Mouse (Mus musculus): Measurements from ENCODE around the gene Cd276. TPM values are rescaled to one million over a fixed set of nuclear protein-coding genes. Genes with fewer than 3 reads are reported as not detected.
A peak's percentile ranks its signal among the peaks of the same experiment; 100 is the strongest.

The Cd276 gene
- total and polyA plus RNA-seq, 3 experiments = 0.55 to 1.3 (median 0.78) TPM

GRCm38 (mm10) chr9:58588657-58589056 lies 33.4 kb upstream of the Cd276 start:
- Histone ChIP-seq H3K4me2 (ENCODE audit: insufficient read depth, low read depth, poor library complexity, severe bottlenecking) (no peak overlapping the region), H3K79me2 (replicated peaks; ENCODE audit: control insufficient read depth, extremely low read depth, insufficient read depth, poor library complexity, severe bottlenecking) (peaks cover 33% of the 10 kb centered on the region), H3K9me3 (replicated peaks; ENCODE audit: low read length) (no peaks in the 10 kb centered on the region), H3K27ac (ENCODE audit: insufficient read depth, low read depth) (no peak overlapping the region), H3K36me3 (replicated peaks in 1 of 2; ENCODE audit: control insufficient read depth in 1 of 2, insufficient read depth in 1 of 2, low read length in 1 of 2) (peaks cover 0 to 8% of the 10 kb centered on the region in 2 experiments), H3K4me1 (ENCODE audit: control insufficient read depth in 1 of 2, insufficient read depth in 2 of 2) (peaks cover 2 to 65% of the 10 kb centered on the region in 2 experiments; a peak in 3 of 4 replicates), H3K9ac (ENCODE audit: insufficient read depth, low read depth) (no peak overlapping the region), H3K4me3 (replicated peaks in 1 of 3; ENCODE audit: low read depth in 2 of 3, low read length in 2 of 3, poor library complexity in 1 of 3) (no peak overlapping the region), H3K27me3 (replicated peaks) (no peaks in the 10 kb centered on the region)
- in situ Hi-C loops (cut with MboI; ENCODE audit: low pct_ligation_motif_present, low pct_unique_long_range_greater_than_20kb, low sequenced_read_pairs) (loop anchor here (10.0 kb wide), 1 partner anchor 66 kb away; no protein-coding TSS in a partner anchor), dilution Hi-C loops (cut with MboI; ENCODE audit: extremely low pct_ligation_motif_present, extremely low pct_unique_long_range_greater_than_20kb, low sequenced_read_pairs) (no loop called here)
- TF ChIP-seq POLR2AphosphoS2 (IDR thresholded peaks at IDR 0.05; ENCODE audit: low read depth, low read length) (no peak), TBP (conservative IDR thresholded peaks at IDR 0.05; ENCODE audit: low read depth, low read length) (no peak)
- DNase-seq (ENCODE audit: extremely low read depth) = no peak

- no peak for TF ChIP-seq TBP (conservative IDR thresholded peaks at IDR 0.05; ENCODE audit: low read depth, low read length)
- no peak for TF ChIP-seq MYC (IDR thresholded peaks at IDR 0.05; ENCODE audit: low read depth, low read length)
- TF ChIP-seq UBTF (IDR thresholded peaks at IDR 0.05; ENCODE audit: low read depth, low read length) = no peak
- TF ChIP-seq ELF1 (IDR thresholded peaks at IDR 0.05; ENCODE audit: low read depth, low read length) = no peak
- no peak for TF ChIP-seq NRF1 (IDR thresholded peaks at IDR 0.05; ENCODE audit: low read depth, low read length)
- no peak for TF ChIP-seq CHD1 (IDR thresholded peaks at IDR 0.05; ENCODE audit: low read depth, low read length)
- no peak for TF ChIP-seq ZNF384 (IDR thresholded peaks at IDR 0.05; ENCODE audit: low read depth, low read length)
- no peak for TF ChIP-seq CTCF (conservative IDR thresholded peaks at IDR 0.05 in 1 of 2, IDR thresholded peaks at IDR 0.05 in 1 of 2; ENCODE audit: low read depth in 2 of 2, low read length in 2 of 2)
- TF ChIP-seq SIN3A (IDR thresholded peaks at IDR 0.05; ENCODE audit: low read length) = no peak
- no peak for TF ChIP-seq GABPA (IDR thresholded peaks at IDR 0.05; ENCODE audit: insufficient replicate concordance, low read depth, low read length)
- TF ChIP-seq EP300 (IDR thresholded peaks at IDR 0.05; ENCODE audit: low read length) = no peak
- no peak for TF ChIP-seq USF2 (conservative IDR thresholded peaks at IDR 0.05; ENCODE audit: low read depth, low read length)
- no peak for TF ChIP-seq JUND (conservative IDR thresholded peaks at IDR 0.05; ENCODE audit: low read depth, low read length)
- no peak for TF ChIP-seq POLR2A (IDR thresholded peaks at IDR 0.05; ENCODE audit: low read depth, low read length)
- no peak for TF ChIP-seq E2F4 (IDR thresholded peaks at IDR 0.05; ENCODE audit: insufficient replicate concordance, low read depth, low read length)
- dilution Hi-C loops (cut with MboI; ENCODE audit: extremely low pct_ligation_motif_present, extremely low pct_unique_long_range_greater_than_20kb, low sequenced_read_pairs) (no loop called here), in situ Hi-C loops (cut with MboI; ENCODE audit: low pct_ligation_motif_present, low pct_unique_long_range_greater_than_20kb, low sequenced_read_pairs) (loop anchor here (10.0 kb wide), 1 partner anchor 70 kb away; no protein-coding TSS in a partner anchor)
- no peak overlapping the region for H3K4me2 ChIP-seq (ENCODE audit: insufficient read depth, low read depth, poor library complexity, severe bottlenecking)
- H3K4me3 ChIP-seq (replicated peaks in 1 of 3; ENCODE audit: low read depth in 2 of 3, low read length in 2 of 3, poor library complexity in 1 of 3) = peak overlapping the region in 1 of 3 experiments; percentile 93
- H3K9ac ChIP-seq (ENCODE audit: insufficient read depth, low read depth) = no peak overlapping the region
- no peaks in the 10 kb centered on the region for H3K27me3 ChIP-seq (replicated peaks)
- H3K4me1 ChIP-seq (ENCODE audit: control insufficient read depth in 1 of 2, insufficient read depth in 2 of 2) = peaks cover 2 to 49% of the 10 kb centered on the region in 2 experiments; a peak in 3 of 4 replicates
- no peak for DNase-seq (ENCODE audit: extremely low read depth)
- peaks cover 23% of the 10 kb centered on the region for H3K79me2 ChIP-seq (replicated peaks; ENCODE audit: control insufficient read depth, extremely low read depth, insufficient read depth, poor library complexity, severe bottlenecking)
- no peak overlapping the region for H3K27ac ChIP-seq (ENCODE audit: insufficient read depth, low read depth)
- peaks cover 0 to 4% of the 10 kb centered on the region in 2 experiments for H3K36me3 ChIP-seq (replicated peaks in 1 of 2; ENCODE audit: control insufficient read depth in 1 of 2, insufficient read depth in 1 of 2, low read length in 1 of 2)
- H3K9me3 ChIP-seq (replicated peaks; ENCODE audit: low read length) = no peaks in the 10 kb centered on the region
Observed at GRCm38 (mm10) chr9:58584323-58584722, 29.1 kb upstream of the Cd276 start.
